Mouse (Mus musculus) ES-E14 (cell line): ENCODE results near the gene Hirip3.

ENCODE experiments used
- CHD2 ChIP-seq: IDR thresholded peaks from 2 replicates; pipeline ENCODE4 v1.6.1; 2014; ENCODE audit warnings: mild to moderate bottlenecking, low read depth, low read length, inconsistent platforms
- HCFC1 ChIP-seq: IDR thresholded peaks from 2 replicates; pipeline ENCODE4 v1.6.1; 2012; ENCODE audit warnings: low read length, inconsistent platforms, borderline replicate concordance; ENCODE audit not compliant: insufficient read depth
- ZNF384 ChIP-seq: IDR thresholded peaks from 2 replicates; pipeline ENCODE4 v1.6.1; 2012; ENCODE audit warnings: low read depth, low read length, inconsistent platforms

DNA sequence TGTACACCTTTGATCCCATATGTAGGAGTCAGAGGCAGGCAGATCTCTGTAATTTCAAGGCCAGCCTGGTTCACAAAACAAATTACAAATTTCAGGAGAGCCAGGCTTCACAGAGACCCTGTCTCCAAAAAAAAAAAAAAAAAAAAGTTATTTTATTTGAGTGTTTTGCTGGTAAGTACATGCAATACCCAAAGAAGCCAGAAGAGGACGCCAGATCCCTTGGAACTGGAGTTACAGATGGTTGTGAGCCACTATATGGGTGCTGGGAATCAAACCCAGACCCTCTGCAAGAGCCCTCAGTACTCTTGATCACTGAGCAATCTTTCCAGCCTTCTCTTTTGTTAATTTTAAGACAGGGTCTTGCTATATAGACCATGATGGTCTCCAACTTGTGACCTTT is 43.0 kb upstream of the Hirip3 start:
- no peak for TF ChIP-seq CHD2
- peak; percentile 82 for TF ChIP-seq ZNF384
- no peak for TF ChIP-seq HCFC1
